Mouse (Mus musculus): Measurements from ENCODE around the gene Mif4gd.
"Not testable (repeated sequence)": the region's sequence is repeated elsewhere in the genome, so short reads cannot be mapped to it uniquely, and the experiment has no call there.

Mif4gd gene

DNA sequence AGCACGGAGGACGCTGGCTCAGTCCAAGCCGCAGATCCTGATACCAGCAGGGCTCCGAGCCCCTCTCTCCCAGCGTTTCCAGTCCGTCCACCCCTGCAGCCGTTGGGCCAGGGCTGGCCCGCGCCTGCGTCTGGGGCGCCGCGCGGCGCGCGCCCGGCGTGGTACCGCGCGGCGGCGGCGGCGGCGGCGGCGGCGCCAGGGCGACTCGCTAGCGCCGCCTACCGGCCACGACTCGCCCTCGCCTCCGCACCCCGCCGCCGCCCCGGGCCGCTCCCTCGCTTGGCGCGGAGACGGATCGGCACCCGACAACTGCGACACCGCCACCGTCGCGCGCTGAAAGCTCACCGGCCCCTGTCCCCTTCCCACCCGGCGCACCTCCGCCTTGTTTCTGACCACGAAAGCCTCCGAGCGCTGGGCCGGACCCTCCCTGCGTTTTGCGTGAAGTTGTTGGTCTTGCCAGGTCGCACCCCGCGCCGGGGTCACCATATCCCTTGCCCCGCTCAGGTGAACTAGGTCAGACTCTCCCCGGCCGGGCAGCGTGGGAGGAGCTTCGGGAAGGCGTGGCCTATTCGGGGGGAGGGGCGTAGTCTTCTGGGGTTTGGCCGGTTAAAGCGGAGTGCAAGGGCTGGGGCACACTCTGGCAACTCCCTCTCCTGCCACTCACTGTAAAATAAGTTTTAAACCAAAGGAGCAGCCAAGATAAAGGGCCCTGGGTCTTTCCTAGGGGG lies at the start of gene Mif4gd:
Gene Mif4gd (minus strand): TSS at position 560 of the 728 bp plus-strand sequence.
- peak; percentile 62 to 94 for DNase-seq (ENCODE audit: low read depth in 1 of 2, low spot score in 2 of 2)

DNA sequence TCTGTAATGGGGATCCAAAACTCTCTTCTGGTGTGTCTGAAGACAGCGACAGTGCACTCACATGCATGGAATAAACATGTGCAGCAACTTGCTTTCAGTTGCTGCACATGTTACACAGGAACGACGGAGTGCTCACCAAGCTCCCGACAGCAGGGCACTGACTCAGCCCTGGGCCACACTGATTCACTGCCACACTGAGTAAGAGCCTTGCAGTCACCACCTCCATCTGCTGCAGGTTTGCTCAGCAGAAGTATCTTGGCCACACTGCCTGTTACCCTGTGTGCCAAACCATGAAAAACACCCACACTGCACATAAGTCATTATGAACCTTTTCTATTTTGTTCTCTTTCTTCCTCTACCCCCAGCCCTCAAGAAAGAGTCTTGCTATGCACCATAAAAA lies 47.6 kb upstream of the Mif4gd start:
- DNase-seq (ENCODE audit: low read depth in 1 of 2, low spot score in 2 of 2): no peak

DNA sequence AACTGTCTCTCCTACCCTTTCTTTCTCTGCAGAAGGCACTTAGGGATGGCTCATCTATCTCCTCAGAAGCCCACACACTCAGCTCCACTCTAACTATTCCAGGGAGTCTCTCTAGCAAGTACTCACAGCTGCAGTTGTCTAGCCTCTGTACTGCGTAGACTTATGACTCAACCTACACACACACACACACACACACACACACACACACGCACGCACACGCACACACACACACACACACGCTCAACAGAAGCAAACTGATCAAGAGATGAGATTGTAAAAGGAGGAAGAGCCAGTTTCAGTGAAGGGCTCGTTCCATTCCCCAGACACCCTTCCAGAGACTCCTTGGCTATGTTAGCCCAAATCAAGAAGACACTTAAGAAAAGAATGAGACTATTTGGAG lies 45.8 kb upstream of the Mif4gd start:
- DNase-seq (ENCODE audit: low read depth in 1 of 2, low spot score in 2 of 2): no peak

- peak in 1 of 2 experiments; percentile 32 for DNase-seq (ENCODE audit: low read depth in 1 of 2, low spot score in 2 of 2)
Observed at GRCm38 (mm10) chr11:115654128-115654527, 41.4 kb upstream of the Mif4gd start.

- DNase-seq (ENCODE audit: low read depth in 1 of 2, low spot score in 2 of 2): no peak
Observed at GRCm38 (mm10) chr11:115653194-115653593, 40.4 kb upstream of the Mif4gd start.

- no peak for DNase-seq (ENCODE audit: low read depth in 1 of 2, low spot score in 2 of 2)
Observed at GRCm38 (mm10) chr11:115651680-115652079, 38.9 kb upstream of the Mif4gd start.

- no peak for DNase-seq (ENCODE audit: low read depth in 1 of 2, low spot score in 2 of 2)
Observed at GRCm38 (mm10) chr11:115649706-115650105, 36.9 kb upstream of the Mif4gd start.

DNA sequence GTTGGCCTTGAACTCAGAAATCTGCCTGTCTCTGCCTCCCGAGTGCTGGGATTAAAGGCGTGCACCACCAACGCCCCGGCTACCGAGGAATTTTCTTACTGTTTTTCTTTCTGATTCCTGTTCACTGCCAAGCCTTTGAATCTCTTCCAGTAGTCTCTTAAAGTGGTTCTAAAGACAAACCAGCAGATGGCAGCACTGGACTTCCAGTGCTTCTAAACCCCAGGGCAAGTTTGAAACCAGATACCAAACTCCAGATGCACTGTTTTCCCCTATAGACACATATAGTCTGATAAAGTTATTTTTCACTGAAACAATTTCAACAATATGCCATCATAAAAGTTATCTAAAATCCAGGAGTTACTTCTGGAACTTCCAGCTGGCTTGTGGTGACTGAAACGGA lies 34.7 kb upstream of the Mif4gd start:
- DNase-seq (ENCODE audit: low read depth in 1 of 2, low spot score in 2 of 2): no peak

- DNase-seq (ENCODE audit: low read depth in 1 of 2, low spot score in 2 of 2): no peak
Observed at GRCm38 (mm10) chr11:115646439-115646838, 33.7 kb upstream of the Mif4gd start.

DNA sequence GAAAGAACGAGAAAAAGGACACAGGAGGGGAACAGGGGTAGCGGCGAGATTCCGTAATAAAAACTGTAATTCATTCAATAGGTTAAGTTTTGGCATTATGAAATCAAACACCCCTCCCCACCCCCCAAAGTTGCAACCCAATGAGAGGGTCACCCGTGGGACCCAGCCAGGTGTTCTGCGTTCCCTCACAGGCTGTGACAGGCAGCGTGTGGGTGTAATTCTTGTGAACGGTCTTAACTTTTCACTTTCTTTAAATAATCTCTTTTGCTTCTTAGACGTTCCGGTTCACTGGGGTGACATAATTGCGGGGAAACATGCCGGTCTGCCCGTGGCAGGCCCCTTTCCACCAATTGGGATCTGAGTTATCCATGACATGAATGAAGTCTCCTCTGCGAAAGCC lies 32.7 kb upstream of the Mif4gd start:
- DNase-seq (ENCODE audit: low read depth in 1 of 2, low spot score in 2 of 2): not testable (repeated sequence)

DNA sequence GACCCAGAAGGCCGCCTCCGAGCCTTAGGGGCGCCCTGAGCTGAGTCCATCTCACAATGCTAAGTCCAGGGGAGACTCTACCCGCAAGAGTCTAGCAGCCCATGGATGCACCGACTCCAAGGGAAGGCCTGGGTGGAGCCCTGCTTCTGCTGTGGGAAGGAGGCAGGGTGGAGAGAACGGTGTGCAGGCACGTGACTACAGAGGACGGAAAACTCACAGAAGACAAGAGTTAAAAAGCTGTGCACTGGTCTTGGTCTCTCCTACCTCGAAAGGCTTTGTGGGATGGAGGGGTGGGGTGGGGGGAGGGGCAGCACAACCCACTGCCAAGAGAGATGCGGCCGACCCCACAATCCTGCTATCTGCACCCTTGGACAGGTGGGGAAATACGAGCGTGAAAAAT lies 31.5 kb upstream of the Mif4gd start:
- no peak for DNase-seq (ENCODE audit: low read depth in 1 of 2, low spot score in 2 of 2)

DNA sequence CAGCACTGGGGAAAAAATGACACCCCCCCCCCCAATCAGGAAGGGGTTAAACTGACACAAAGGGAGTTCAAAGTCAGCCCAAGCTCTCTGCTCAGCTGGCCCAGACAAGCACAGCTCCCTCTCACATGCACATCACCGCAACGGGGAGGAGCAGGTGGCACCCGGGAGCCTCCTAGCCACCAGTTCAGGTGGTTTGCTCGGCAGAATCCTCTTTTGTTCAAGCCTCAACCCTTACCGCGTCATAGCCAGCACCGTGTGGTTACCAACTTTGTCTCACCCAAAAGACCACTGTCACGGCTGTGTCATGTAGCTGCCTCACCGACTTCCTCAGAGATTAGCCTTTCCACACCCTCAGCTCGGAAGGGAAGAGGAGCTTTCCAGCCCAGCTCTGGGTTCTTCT lies 30.5 kb upstream of the Mif4gd start:
- no peak for DNase-seq (ENCODE audit: low read depth in 1 of 2, low spot score in 2 of 2)

DNA sequence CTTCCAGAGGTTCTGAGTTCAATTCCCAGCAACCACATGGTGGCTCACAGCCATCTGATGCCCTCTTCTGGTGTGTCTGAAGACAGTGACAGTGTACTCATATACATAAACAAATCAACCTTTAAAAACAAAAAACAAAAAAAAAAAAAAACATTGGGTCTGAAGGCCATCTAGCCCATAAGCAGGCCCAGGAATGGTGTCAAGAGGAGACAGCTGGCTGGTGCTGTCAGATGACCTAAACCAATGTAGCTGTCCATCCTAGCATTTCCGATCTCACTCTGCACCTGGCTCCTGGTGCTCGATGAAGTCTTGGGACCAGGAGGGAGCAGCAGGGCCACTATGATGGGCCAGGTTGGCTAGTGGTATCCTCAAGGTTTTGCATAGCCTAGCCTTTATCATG lies 29.9 kb upstream of the Mif4gd start:
- DNase-seq (ENCODE audit: low read depth in 1 of 2, low spot score in 2 of 2): no peak

DNA sequence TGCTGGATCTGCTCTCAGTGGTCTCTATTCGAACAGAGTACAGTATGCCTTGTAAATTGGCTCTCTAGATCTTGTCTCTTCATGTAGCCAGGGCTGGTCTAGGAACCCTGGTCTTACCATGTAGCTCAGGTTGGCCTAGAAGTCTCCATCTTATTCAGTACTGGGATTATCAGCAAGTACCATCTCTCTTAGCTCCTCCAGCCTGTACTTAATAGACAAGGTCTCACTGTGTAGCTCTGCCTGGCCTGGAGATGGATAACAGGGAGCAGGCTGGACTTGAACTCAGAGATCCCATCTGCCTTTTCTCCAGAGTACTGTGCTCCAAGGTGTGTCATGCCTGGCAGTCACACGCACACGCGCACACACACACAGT lies 28.9 kb upstream of the Mif4gd start:
- DNase-seq (ENCODE audit: low read depth in 1 of 2, low spot score in 2 of 2): no peak

DNA sequence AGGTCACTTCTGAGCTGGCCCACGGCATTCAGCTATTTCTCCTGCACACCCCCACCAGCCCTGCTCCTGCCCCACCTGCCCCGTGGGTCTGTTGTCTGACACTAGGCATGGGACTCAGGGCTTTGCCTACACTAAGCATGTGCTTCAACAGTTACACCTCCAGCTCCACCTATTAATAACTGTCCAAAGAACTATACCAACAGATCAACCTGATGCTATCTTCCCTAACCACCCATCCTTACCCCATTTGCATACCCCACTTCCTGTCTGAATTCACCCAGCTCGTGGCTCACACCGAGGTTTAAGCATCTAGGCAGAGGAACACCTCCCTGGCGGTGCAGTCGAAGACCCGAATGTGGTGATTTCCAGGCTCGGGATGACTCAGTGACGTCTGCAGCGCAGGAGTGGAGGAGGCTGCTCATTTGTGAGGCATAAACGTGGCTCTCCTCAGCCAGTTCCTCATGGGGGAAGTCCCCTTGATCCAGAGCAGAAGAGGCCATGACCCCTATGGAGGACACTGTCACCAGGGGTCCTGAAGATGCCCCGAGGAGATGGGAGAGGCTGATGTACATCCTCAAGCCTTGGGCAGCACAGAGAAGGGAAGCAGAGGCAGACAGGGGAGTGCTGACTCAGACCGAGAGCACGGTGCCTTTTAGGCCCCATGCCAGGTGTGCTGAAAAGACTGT lies 28.4 kb upstream of the Mif4gd start:
- peak; percentile 50 to 83 for DNase-seq (ENCODE audit: low read depth in 1 of 2, low spot score in 2 of 2)

DNA sequence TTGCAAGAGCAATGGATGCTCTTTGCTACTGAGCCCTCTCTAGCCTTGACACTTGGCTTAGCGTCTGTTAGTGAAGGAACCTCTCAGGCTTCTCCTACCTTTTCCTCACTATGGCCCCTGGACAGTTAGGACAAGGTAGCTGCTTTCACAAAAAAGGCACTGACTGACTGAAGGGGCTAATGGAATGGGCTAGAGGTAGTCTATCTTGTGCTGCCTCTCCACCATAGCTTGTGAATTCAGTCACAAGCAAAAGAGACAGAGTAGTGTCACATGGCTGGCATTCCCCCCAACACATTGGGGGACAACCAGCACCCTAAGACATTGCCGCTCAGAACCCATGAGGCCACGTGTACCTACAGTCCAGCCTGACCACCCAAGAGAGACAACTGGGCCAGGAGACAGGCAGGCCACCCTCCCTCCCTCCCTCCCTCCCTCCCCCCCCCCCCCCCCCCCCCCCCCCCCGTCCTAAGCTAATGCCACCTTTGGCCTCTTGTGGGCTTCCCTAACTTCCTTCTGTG lies 27.6 kb upstream of the Mif4gd start:
- no peak for DNase-seq (ENCODE audit: low read depth in 1 of 2, low spot score in 2 of 2)

DNA sequence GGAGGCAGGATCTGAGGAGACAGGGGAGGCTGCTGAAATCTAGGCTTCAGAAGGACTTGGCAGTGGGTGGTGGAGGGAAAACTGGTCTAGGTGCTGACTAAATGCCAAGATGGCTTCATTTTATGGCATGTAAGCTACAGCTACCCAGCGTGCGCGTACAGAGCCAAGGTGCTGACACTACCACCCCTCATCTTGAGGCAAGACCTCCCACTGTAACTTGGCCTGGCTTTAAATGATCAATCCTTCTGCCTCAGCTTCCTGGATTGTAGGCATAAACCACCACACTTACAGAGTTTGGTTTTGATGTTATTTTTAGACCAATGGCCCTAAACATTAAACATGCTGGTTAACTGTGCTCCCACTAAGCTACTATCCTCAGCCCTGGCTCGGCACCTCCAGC lies 26.8 kb upstream of the Mif4gd start:
- DNase-seq (ENCODE audit: low read depth in 1 of 2, low spot score in 2 of 2): no peak

GRCm38 (mm10) chr11:115638498-115639409 lies 26.0 kb upstream of the Mif4gd start:
- peak; percentile 49 to 70 for DNase-seq (ENCODE audit: low read depth in 1 of 2, low spot score in 2 of 2)

DNA sequence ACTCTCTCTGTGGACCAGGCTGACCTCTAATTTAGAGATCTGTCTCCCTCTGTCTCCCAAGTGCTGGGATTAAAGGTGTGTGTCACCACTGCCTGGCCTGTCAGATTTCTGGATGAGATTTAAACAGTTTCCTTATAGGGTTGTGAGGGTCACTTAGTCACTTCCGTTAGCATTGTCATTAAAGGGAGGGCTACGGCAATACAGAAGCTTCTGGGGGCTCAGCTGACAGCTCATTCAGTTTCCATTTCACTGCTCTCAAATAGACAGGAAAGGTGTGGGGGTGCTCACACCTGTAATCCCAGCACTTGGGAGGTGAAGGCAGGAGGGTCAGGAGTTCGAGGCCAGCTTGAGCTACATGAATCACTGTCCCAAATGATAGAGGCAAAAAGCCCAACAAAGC lies 24.2 kb upstream of the Mif4gd start:
- DNase-seq (ENCODE audit: low read depth in 1 of 2, low spot score in 2 of 2): no peak

GRCm38 (mm10) chr11:115635484-115635883 lies 22.7 kb upstream of the Mif4gd start:
- no peak for DNase-seq (ENCODE audit: low read depth in 1 of 2, low spot score in 2 of 2)

- DNase-seq (ENCODE audit: low read depth in 1 of 2, low spot score in 2 of 2): no peak
Observed at GRCm38 (mm10) chr11:115635041-115635440, 22.3 kb upstream of the Mif4gd start.

DNA sequence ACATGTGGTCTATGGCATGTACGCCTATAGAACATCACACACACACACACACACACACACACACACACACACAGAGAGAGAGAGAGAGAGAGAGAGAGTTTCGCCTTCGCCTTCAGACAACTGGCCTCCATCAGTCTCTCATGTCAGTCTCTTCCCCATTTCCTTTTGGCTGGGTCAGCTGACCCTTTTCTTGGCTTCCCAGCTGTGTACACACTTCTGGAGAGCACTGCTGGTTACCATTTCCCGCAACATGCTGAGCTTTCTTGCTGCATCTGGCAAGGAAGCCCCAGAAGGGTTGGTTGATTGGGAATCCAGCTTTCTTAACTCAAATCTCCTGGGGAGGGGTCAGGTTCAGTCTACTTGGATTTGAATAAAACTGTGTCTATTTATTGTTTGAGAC lies 21.3 kb upstream of the Mif4gd start:
- DNase-seq (ENCODE audit: low read depth in 1 of 2, low spot score in 2 of 2): no peak
